Mouse (Mus musculus) liver, adult 2 months (tissue): ENCODE results near the gene Hes6.

Experiments
- CTCF ChIP-seq: fragments of 200-500 bp; IDR thresholded peaks from 2 replicates; pipeline ENCODE4 v1.5.1; 2011; ENCODE audit warnings: low read depth, low read length, control low read depth
- POLR2A ChIP-seq: fragments of 200-500 bp; IDR thresholded peaks from 2 replicates; pipeline ENCODE4 v1.6.1; 2011; ENCODE audit warnings: low read length, control low read depth; ENCODE audit not compliant: insufficient read depth; ENCODE audit errors: extremely low read depth

DNA sequence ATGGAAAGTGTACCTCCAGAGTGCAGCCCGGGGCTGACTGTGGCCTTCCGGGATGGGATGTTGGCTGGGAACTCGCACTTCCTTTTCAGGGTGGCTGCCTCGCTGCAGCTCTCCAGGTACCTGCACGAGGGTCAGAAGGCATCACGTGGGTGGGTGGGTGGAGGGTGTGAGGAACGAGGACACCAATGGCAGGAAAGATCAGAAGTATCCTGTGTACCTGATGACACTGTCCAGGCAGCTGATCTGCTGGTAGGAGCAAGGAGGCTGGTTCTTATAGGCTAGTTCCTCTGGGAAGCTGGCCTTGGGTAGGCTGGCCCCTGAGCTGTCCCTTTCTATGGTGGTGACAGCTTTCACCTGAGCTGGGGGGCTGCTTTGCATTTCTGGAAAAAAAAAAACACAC lies 16.9 kb upstream of the Hes6 start:
- TF ChIP-seq CTCF = no peak
- TF ChIP-seq POLR2A = no peak
